Mouse (Mus musculus) limb, embryonic 15.5 days (tissue): ENCODE results near the gene Stard3. TPM values are rescaled to one million over a fixed set of nuclear protein-coding genes. Genes with fewer than 3 reads are reported as not detected.
A peak's percentile ranks its signal among the peaks of the same experiment; 100 is the strongest.

Source experiments
- ATAC-seq: fragments of 200-750 bp; cut with Nextera tagmentation; 2 replicates; pipeline ENCODE4 v1.8.0; 2017; ENCODE audit warnings: low read depth, moderate TSS enrichment; ENCODE audit not compliant: insufficient number of reproducible peaks, low FRiP score, low TSS enrichment
- H3K27ac ChIP-seq: fragments of 300-500 bp; sonication (generic); 2 replicates; pipeline ENCODE4 v1.5.1; 2015; ENCODE audit warnings: moderate library complexity, mild to moderate bottlenecking, inconsistent platforms
- H3K27me3 ChIP-seq: fragments of 300-500 bp; sonication (generic); 2 replicates; pipeline ENCODE4 v1.6.1; 2015; ENCODE audit warnings: inconsistent platforms
- H3K36me3 ChIP-seq: fragments of 300-500 bp; sonication (generic); 2 replicates; pipeline ENCODE4 v1.6.1; 2015; ENCODE audit warnings: inconsistent platforms
- H3K4me1 ChIP-seq: fragments of 300-500 bp; sonication (generic); 2 replicates; pipeline ENCODE4 v1.6.1; 2015; ENCODE audit warnings: inconsistent platforms
- H3K4me2 ChIP-seq: fragments of 300-500 bp; sonication (generic); 2 replicates; pipeline ENCODE4 v1.6.1; 2015; ENCODE audit warnings: mild to moderate bottlenecking, inconsistent platforms
- H3K4me3 ChIP-seq: fragments of 300-500 bp; sonication (generic); 2 replicates; pipeline ENCODE4 v1.5.1; 2015; ENCODE audit warnings: mild to moderate bottlenecking, inconsistent platforms
- H3K9ac ChIP-seq: fragments of 300-500 bp; sonication (generic); 2 replicates; pipeline ENCODE4 v1.6.1; 2015; ENCODE audit warnings: inconsistent platforms
- H3K9me3 ChIP-seq: fragments of 300-500 bp; sonication (generic); 2 replicates; pipeline ENCODE4 v1.6.1; 2016; ENCODE audit warnings: inconsistent platforms
- WGBS: fragments of 180-500 bp; shearing (Covaris S2); methylation state at CpG from one replicate; pipeline ENCODE4 v1.1.7; 2015; 5-methylcytosine and 5-hydroxymethylcytosine counted together
- polyA plus RNA-seq: library from polyadenylated mRNA; unstranded; fragments of >200 nt; fragmentation: Nextera tagmentation; extraction: Ambion mirVana; gene quantifications from 2 replicates; pipeline ENCODE4 v1.2.1, GENCODE M21; 2015

Stard3 gene
- polyA plus RNA-seq, 1 experiment from 2014 or later, result 36.6 TPM

GRCm38 (mm10) chr11:98323136-98323866 is 34.9 kb upstream of the Stard3 start:
- H3K27me3 ChIP-seq, result peaks cover 100% of the 10 kb centered on the region
- no peak overlapping the region for H3K4me3 ChIP-seq
- H3K4me2 ChIP-seq, result no peak overlapping the region
- no peaks in the 10 kb centered on the region for H3K36me3 ChIP-seq
- WGBS, result 5% methylated on average over 10 of the region's 10 CpGs
- no peak overlapping the region for H3K9ac ChIP-seq
- no peak overlapping the region for H3K27ac ChIP-seq
- H3K9me3 ChIP-seq, result no peaks in the 10 kb centered on the region
- peaks cover 37% of the 10 kb centered on the region for H3K4me1 ChIP-seq
- ATAC-seq, result no peak

DNA sequence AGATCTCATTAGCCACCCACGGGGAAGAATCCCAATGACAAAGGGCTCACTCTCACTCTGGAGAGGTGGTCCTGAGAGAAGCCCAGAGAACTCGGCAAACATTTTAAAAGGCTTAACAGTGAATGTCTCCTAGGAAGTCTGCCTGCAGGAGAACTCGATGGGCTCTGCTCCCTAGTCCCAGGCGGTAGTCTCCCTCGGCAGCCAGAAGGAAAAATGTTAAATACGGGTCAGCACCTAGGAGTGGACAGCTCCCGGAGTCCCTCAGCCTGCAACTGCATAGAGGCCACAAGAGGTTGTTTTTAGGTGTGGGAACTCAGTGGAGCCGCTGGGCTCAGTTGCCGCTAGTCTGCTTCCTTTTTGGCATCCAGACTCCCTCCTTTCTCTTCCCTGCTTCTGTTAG is 34.2 kb upstream of the Stard3 start:
- peaks cover 100% of the 10 kb centered on the region for H3K27me3 ChIP-seq
- H3K9ac ChIP-seq, result no peak overlapping the region
- H3K4me3 ChIP-seq, result no peak overlapping the region
- H3K4me1 ChIP-seq, result peaks cover 36% of the 10 kb centered on the region
- no peaks in the 10 kb centered on the region for H3K9me3 ChIP-seq
- H3K27ac ChIP-seq, result no peak overlapping the region
- no peak for ATAC-seq
- 1% methylated on average over 9 of the region's 9 CpGs for WGBS
- no peaks in the 10 kb centered on the region for H3K36me3 ChIP-seq
- H3K4me2 ChIP-seq, result no peak overlapping the region

- peaks cover 34% of the 10 kb centered on the region for H3K4me1 ChIP-seq
- no peak overlapping the region for H3K4me3 ChIP-seq
- 5% methylated on average over 14 of the region's 14 CpGs for WGBS
- H3K4me2 ChIP-seq, result no peak overlapping the region
- no peak for ATAC-seq
- no peak overlapping the region for H3K27ac ChIP-seq
- H3K36me3 ChIP-seq, result no peaks in the 10 kb centered on the region
- H3K9me3 ChIP-seq, result no peaks in the 10 kb centered on the region
- H3K9ac ChIP-seq, result no peak overlapping the region
- H3K27me3 ChIP-seq, result peaks cover 100% of the 10 kb centered on the region
Measured at GRCm38 (mm10) chr11:98325191-98325820, 32.9 kb upstream of the Stard3 start.

- Histone ChIP-seq H3K4me2 (no peak overlapping the region), H3K27me3 (peaks cover 100% of the 10 kb centered on the region), H3K36me3 (no peaks in the 10 kb centered on the region), H3K9me3 (no peaks in the 10 kb centered on the region), H3K4me1 (peaks cover 29% of the 10 kb centered on the region), H3K4me3 (no peak overlapping the region), H3K27ac (no peak overlapping the region), H3K9ac (no peak overlapping the region)
- 6% methylated on average over 17 of the region's 22 CpGs for WGBS
- ATAC-seq, result no peak
Measured at GRCm38 (mm10) chr11:98325821-98326218, 32.3 kb upstream of the Stard3 start.

GRCm38 (mm10) chr11:98326741-98327135 is 31.4 kb upstream of the Stard3 start:
- ATAC-seq, result no peak
- H3K9ac ChIP-seq, result no peak overlapping the region
- peak overlapping the region; percentile 36 for H3K4me2 ChIP-seq
- 2% methylated on average over 19 of the region's 19 CpGs for WGBS
- no peaks in the 10 kb centered on the region for H3K36me3 ChIP-seq
- peaks cover 23% of the 10 kb centered on the region for H3K4me1 ChIP-seq
- peaks cover 100% of the 10 kb centered on the region for H3K27me3 ChIP-seq
- H3K27ac ChIP-seq, result no peak overlapping the region
- no peaks in the 10 kb centered on the region for H3K9me3 ChIP-seq
- peak overlapping the region; percentile 20; the same call in 1 of the 2 replicates for H3K4me3 ChIP-seq

GRCm38 (mm10) chr11:98327136-98328030 is 30.8 kb upstream of the Stard3 start:
- no peak for ATAC-seq
- H3K27me3 ChIP-seq, result peaks cover 100% of the 10 kb centered on the region
- H3K9me3 ChIP-seq, result no peaks in the 10 kb centered on the region
- H3K4me1 ChIP-seq, result peaks cover 23% of the 10 kb centered on the region
- H3K4me2 ChIP-seq, result peak overlapping the region; percentile 36
- H3K4me3 ChIP-seq, result peak overlapping the region; percentile 20
- H3K36me3 ChIP-seq, result no peaks in the 10 kb centered on the region
- whole genome bisulfite sequencing, result under 1% methylated on average over 97 of the region's 97 CpGs
- H3K27ac ChIP-seq, result no peak overlapping the region
- H3K9ac ChIP-seq, result no peak overlapping the region

DNA sequence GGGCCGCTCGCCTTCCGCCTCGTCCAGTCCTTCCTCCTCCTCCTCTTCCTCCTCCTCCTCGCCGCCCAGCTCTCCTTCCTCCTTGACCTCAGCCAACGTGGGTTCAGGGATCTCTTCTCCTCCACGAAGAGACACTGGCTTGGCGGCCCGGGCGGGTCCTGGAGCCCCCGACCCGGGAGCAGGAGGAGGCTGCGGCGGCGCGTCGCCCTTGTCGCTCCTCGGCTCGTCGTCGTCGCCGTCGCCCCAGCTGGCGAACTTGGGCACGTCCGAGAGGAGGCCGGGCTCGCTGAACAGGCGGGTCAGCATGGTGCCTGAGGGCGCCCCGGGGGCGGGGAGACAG is 30.2 kb upstream of the Stard3 start:
- H3K4me3 ChIP-seq, result peak overlapping the region; percentile 20
- peaks cover 23% of the 10 kb centered on the region for H3K4me1 ChIP-seq
- H3K27me3 ChIP-seq, result peaks cover 100% of the 10 kb centered on the region
- H3K27ac ChIP-seq, result no peak overlapping the region
- no peak overlapping the region for H3K9ac ChIP-seq
- H3K36me3 ChIP-seq, result no peaks in the 10 kb centered on the region
- ATAC-seq, result no peak
- H3K4me2 ChIP-seq, result peak overlapping the region; percentile 36
- H3K9me3 ChIP-seq, result no peaks in the 10 kb centered on the region
- under 1% methylated on average over 35 of the region's 35 CpGs for WGBS

- ATAC-seq, result no peak
- no peaks in the 10 kb centered on the region for H3K9me3 ChIP-seq
- H3K4me2 ChIP-seq, result peak overlapping the region; percentile 36
- peaks cover 100% of the 10 kb centered on the region for H3K27me3 ChIP-seq
- peak overlapping the region; percentile 20 for H3K4me3 ChIP-seq
- WGBS, result under 1% methylated on average over 47 of the region's 56 CpGs
- H3K27ac ChIP-seq, result no peak overlapping the region
- no peak overlapping the region for H3K9ac ChIP-seq
- H3K4me1 ChIP-seq, result peaks cover 23% of the 10 kb centered on the region
- no peaks in the 10 kb centered on the region for H3K36me3 ChIP-seq
Measured at GRCm38 (mm10) chr11:98328371-98329069, 29.6 kb upstream of the Stard3 start.

DNA sequence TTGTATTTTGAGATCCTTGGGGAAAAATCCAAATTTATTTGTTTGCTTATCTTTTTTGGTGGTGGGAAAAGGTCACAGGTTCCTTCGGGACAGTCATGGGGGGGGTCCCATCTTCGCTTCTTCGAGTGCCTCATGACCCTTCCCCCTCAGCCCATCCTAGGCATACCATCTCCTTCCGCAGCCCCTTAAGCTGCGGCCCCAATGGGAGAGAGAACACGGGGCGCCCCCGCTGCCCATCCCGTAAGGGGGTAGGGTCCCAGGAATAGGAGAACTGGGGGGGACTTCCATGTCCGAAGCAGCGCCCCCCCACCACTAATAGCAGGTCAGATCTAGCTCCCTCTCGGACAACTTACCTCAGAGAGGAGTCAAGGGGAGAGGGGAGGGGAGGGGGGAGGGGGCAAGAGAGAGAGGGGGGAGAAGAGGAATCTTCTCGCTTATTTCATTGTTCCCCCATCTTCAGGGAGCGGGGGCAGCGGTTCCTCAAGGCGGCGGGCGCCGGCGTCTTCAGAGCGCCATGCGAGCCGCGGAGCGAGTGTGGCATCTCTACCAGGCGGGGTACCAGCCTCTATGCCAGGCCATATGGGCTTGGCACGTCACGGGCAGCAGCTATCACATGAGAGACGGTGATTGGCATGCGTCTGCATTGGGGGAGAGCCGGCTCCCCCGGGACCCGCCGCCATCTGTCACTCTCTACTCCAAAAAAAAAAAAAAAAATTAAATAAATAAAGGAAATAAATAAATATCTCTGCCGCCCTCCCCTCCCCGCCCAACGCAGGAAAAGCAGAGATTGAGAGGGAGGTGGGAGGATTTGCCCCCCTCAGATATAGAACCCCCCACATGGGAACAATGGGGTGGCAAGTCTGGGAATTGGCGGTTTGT is 28.8 kb upstream of the Stard3 start, which contains the start of gene Neurod2:
TSS of gene Neurod2 (minus strand) at position 568 of the 879 bp plus-strand sequence.
- no peak for ATAC-seq
- H3K27me3 ChIP-seq, result peaks cover 100% of the 10 kb centered on the region
- H3K36me3 ChIP-seq, result no peaks in the 10 kb centered on the region
- H3K4me1 ChIP-seq, result peaks cover 27% of the 10 kb centered on the region
- 4% methylated on average over 38 of the region's 38 CpGs for WGBS
- no peak within 1 kb of the TSS for H3K9ac ChIP-seq
- no peaks in the 10 kb centered on the region for H3K9me3 ChIP-seq
- H3K4me3 ChIP-seq, result peak within 1 kb of the TSS; percentile 20
- H3K4me2 ChIP-seq, result peak within 1 kb of the TSS; percentile 36
- no peak within 1 kb of the TSS for H3K27ac ChIP-seq

GRCm38 (mm10) chr11:98329960-98330744 is 28.0 kb upstream of the Stard3 start:
- Histone ChIP-seq H3K27me3 (peaks cover 100% of the 10 kb centered on the region), H3K36me3 (no peaks in the 10 kb centered on the region), H3K9ac (no peak overlapping the region), H3K4me1 (peaks cover 32% of the 10 kb centered on the region), H3K27ac (no peak overlapping the region), H3K4me3 (no peak overlapping the region), H3K9me3 (no peaks in the 10 kb centered on the region), H3K4me2 (no peak overlapping the region)
- no peak for ATAC-seq
- WGBS, result 26% methylated on average over 9 of the region's 9 CpGs
